Mouse (Mus musculus) embryonic facial prominence, embryonic 12.5 days (tissue): Measurements from ENCODE around the gene A930018P22Rik. TPM values are rescaled to one million over a fixed set of nuclear protein-coding genes. Genes with fewer than 3 reads are reported as not detected.
"Not testable (repeated sequence)": the region's sequence is repeated elsewhere in the genome, so short reads cannot be mapped to it uniquely, and the experiment has no call there.

Experiments used
- ATAC-seq: fragments of 200-750 bp; cut with Nextera tagmentation; 2 replicates; pipeline ENCODE4 v1.8.0; 2017; ENCODE audit not compliant: insufficient number of reproducible peaks, insufficient read depth, low FRiP score, low TSS enrichment
- H3K27ac ChIP-seq: fragments of 300-500 bp; sonication (generic); 2 replicates; pipeline ENCODE4 v1.5.1; 2016; ENCODE audit warnings: mild to moderate bottlenecking
- H3K27me3 ChIP-seq: fragments of 300-500 bp; sonication (generic); 2 replicates; pipeline ENCODE4 v1.6.1; 2016; ENCODE audit warnings: mild to moderate bottlenecking, moderate library complexity
- H3K36me3 ChIP-seq: fragments of 300-500 bp; sonication (generic); 2 replicates; pipeline ENCODE4 v1.6.1; 2016; ENCODE audit warnings: mild to moderate bottlenecking
- H3K4me1 ChIP-seq: fragments of 300-500 bp; sonication (generic); 2 replicates; pipeline ENCODE4 v1.6.1; 2016
- H3K4me2 ChIP-seq: fragments of 300-500 bp; sonication (generic); replicated peaks from 2 replicates; pipeline ENCODE4 v1.6.1; 2016; ENCODE audit warnings: mild to moderate bottlenecking, moderate library complexity
- H3K4me3 ChIP-seq: fragments of 300-500 bp; sonication (generic); 2 replicates; pipeline ENCODE4 v1.5.1; 2016; ENCODE audit warnings: mild to moderate bottlenecking
- H3K9ac ChIP-seq: fragments of 300-500 bp; sonication (generic); 2 replicates; pipeline ENCODE4 v1.6.1; 2016; ENCODE audit warnings: mild to moderate bottlenecking, moderate library complexity
- H3K9me3 ChIP-seq: fragments of 300-500 bp; sonication (generic); 2 replicates; pipeline ENCODE4 v1.6.1; 2016; ENCODE audit warnings: mild to moderate bottlenecking, moderate library complexity
- WGBS: fragments of 180-500 bp; shearing (Covaris S2); methylation state at CpG from one replicate; pipeline ENCODE4 v1.1.7; 2016; 5-methylcytosine and 5-hydroxymethylcytosine counted together
- polyA plus RNA-seq: library from polyadenylated mRNA; unstranded; fragments of >200 nt; fragmentation: Nextera tagmentation; extraction: Ambion mirVana; gene quantifications from 2 replicates; pipeline ENCODE4 v1.2.1, GENCODE M21; 2016

The A930018P22Rik gene
- polyA plus RNA-seq: not detected in 2 replicates

- Histone ChIP-seq H3K9me3 (no peaks in the 10 kb centered on the region), H3K4me3 (peak within 1 kb of the TSS; percentile 71), H3K9ac (peak within 1 kb of the TSS; percentile 72), H3K27ac (peak within 1 kb of the TSS; percentile 60; the same call in 1 of the 2 replicates), H3K27me3 (peaks cover 14% of the 10 kb centered on the region; the same call in 1 of the 2 replicates), H3K36me3 (no peaks in the 10 kb centered on the region), H3K4me1 (peaks cover 8% of the 10 kb centered on the region), H3K4me2 (peak within 1 kb of the TSS; percentile 97)
- ATAC-seq: peak; percentile 90
- WGBS: under 1% methylated on average over 71 of the region's 74 CpGs
Observed at GRCm38 (mm10) chr2:104122505-104123378, at the start of gene A930018P22Rik. Gene A930018P22Rik, plus strand, starts transcription at chr2:104122769.

GRCm38 (mm10) chr2:104078285-104078684, 44.3 kb upstream of the A930018P22Rik start:
- 70% methylated on average over 5 of the region's 5 CpGs for WGBS
- H3K9me3 ChIP-seq, H3K4me3 ChIP-seq, H3K36me3 ChIP-seq, H3K27ac ChIP-seq, H3K9ac ChIP-seq, ATAC-seq, H3K27me3 ChIP-seq, H3K4me1 ChIP-seq, H3K4me2 ChIP-seq: not testable (repeated sequence)

- not testable (repeated sequence) for H3K36me3 ChIP-seq, H3K9ac ChIP-seq, H3K4me2 ChIP-seq, H3K4me3 ChIP-seq, ATAC-seq, H3K4me1 ChIP-seq, H3K27me3 ChIP-seq, H3K27ac ChIP-seq, H3K9me3 ChIP-seq
- no CpG with 5 or more reads among the region's 1 CpGs for WGBS
Observed at GRCm38 (mm10) chr2:104081436-104082050, 41.0 kb upstream of the A930018P22Rik start.

- H3K9me3 ChIP-seq: no peaks in the 10 kb centered on the region
- no peak overlapping the region for H3K9ac ChIP-seq
- no peaks in the 10 kb centered on the region for H3K27me3 ChIP-seq
- no peaks in the 10 kb centered on the region for H3K4me1 ChIP-seq
- 0 out of 2 replicates have a peak, but pooled peaks have one; percentile 56 for ATAC-seq
- no peak overlapping the region for H3K4me3 ChIP-seq
- no peak overlapping the region for H3K27ac ChIP-seq
- H3K36me3 ChIP-seq: no peaks in the 10 kb centered on the region
- no peak overlapping the region for H3K4me2 ChIP-seq
Observed at GRCm38 (mm10) chr2:104082474-104082873, 40.1 kb upstream of the A930018P22Rik start.

GRCm38 (mm10) chr2:104084027-104084426, 38.5 kb upstream of the A930018P22Rik start:
- H3K4me2 ChIP-seq, H3K27ac ChIP-seq, ATAC-seq, H3K27me3 ChIP-seq, H3K9me3 ChIP-seq, H3K9ac ChIP-seq, H3K36me3 ChIP-seq, H3K4me3 ChIP-seq, H3K4me1 ChIP-seq: not testable (repeated sequence)

GRCm38 (mm10) chr2:104087562-104087961, 35.0 kb upstream of the A930018P22Rik start:
- H3K27me3 ChIP-seq, H3K4me3 ChIP-seq, H3K9ac ChIP-seq, H3K27ac ChIP-seq, H3K4me1 ChIP-seq, H3K4me2 ChIP-seq, ATAC-seq, H3K9me3 ChIP-seq, H3K36me3 ChIP-seq: not testable (repeated sequence)
- WGBS: 100% methylated on average over 1 of the region's 1 CpGs

GRCm38 (mm10) chr2:104093305-104093704, 29.3 kb upstream of the A930018P22Rik start:
- H3K27me3 ChIP-seq: no peaks in the 10 kb centered on the region
- no peak overlapping the region for H3K9ac ChIP-seq
- no peaks in the 10 kb centered on the region for H3K9me3 ChIP-seq
- no peak for ATAC-seq
- H3K4me2 ChIP-seq: no peak overlapping the region
- H3K36me3 ChIP-seq: no peaks in the 10 kb centered on the region
- H3K4me1 ChIP-seq: no peaks in the 10 kb centered on the region
- no peak overlapping the region for H3K4me3 ChIP-seq
- no peak overlapping the region for H3K27ac ChIP-seq
- 80% methylated on average over 2 of the region's 2 CpGs for WGBS

- Histone ChIP-seq H3K4me3 (peak within 1 kb of the TSS; percentile 45), H3K4me1 (no peaks in the 10 kb centered on the region), H3K27ac (peak within 1 kb of the TSS; percentile 77), H3K9me3 (no peaks in the 10 kb centered on the region), H3K36me3 (no peaks in the 10 kb centered on the region), H3K4me2 (peak within 1 kb of the TSS; percentile 63), H3K9ac (peak within 1 kb of the TSS; percentile 45), H3K27me3 (no peaks in the 10 kb centered on the region)
- ATAC-seq: peak; percentile 90
- WGBS: 3% methylated on average over 15 of the region's 15 CpGs
Observed at GRCm38 (mm10) chr2:104095741-104096213, 26.8 kb upstream of the A930018P22Rik start, which contains the start of gene Cd59a. Gene Cd59a, plus strand, starts transcription at chr2:104095801.

- no peaks in the 10 kb centered on the region for H3K27me3 ChIP-seq
- H3K9me3 ChIP-seq: no peaks in the 10 kb centered on the region
- H3K27ac ChIP-seq: peak overlapping the region; percentile 77
- H3K9ac ChIP-seq: peak overlapping the region; percentile 45
- H3K4me3 ChIP-seq: peak overlapping the region; percentile 45
- WGBS: 34% methylated on average over 10 of the region's 10 CpGs
- H3K4me2 ChIP-seq: peak overlapping the region; percentile 63
- H3K4me1 ChIP-seq: no peaks in the 10 kb centered on the region
- no peaks in the 10 kb centered on the region for H3K36me3 ChIP-seq
- ATAC-seq: no peak
Observed at GRCm38 (mm10) chr2:104096256-104096655, 26.3 kb upstream of the A930018P22Rik start.

- H3K9ac ChIP-seq, H3K4me1 ChIP-seq, H3K9me3 ChIP-seq, H3K27ac ChIP-seq, ATAC-seq, H3K4me2 ChIP-seq, H3K4me3 ChIP-seq, H3K27me3 ChIP-seq, H3K36me3 ChIP-seq: not testable (repeated sequence)
- 68% methylated on average over 1 of the region's 1 CpGs for WGBS
Observed at GRCm38 (mm10) chr2:104096796-104097195, 25.8 kb upstream of the A930018P22Rik start.

- not testable (repeated sequence) for H3K9ac ChIP-seq, H3K27ac ChIP-seq, H3K4me3 ChIP-seq, H3K27me3 ChIP-seq, H3K4me1 ChIP-seq, H3K4me2 ChIP-seq, ATAC-seq, H3K36me3 ChIP-seq, H3K9me3 ChIP-seq
- WGBS: 93% methylated on average over 4 of the region's 4 CpGs
Observed at GRCm38 (mm10) chr2:104097396-104097795, 25.2 kb upstream of the A930018P22Rik start.
